Mouse (Mus musculus) thymus, adult 2 months (tissue): ENCODE data around the gene Auts2. TPM values are rescaled to one million over a fixed set of nuclear protein-coding genes. Genes with fewer than 3 reads are reported as not detected.

Experiments used
- DNase-seq: peaks from one replicate; pipeline ENCODE4 v3.0.0; 2021
- H3K27ac ChIP-seq: fragments of 200-500 bp; 2 replicates; pipeline ENCODE4 v1.5.1; 2012; ENCODE audit warnings: low read length, control low read depth; ENCODE audit not compliant: control insufficient read depth, insufficient read depth
- H3K27me3 ChIP-seq: fragments of 200-500 bp; 2 replicates; pipeline ENCODE4 v1.6.1; 2012; ENCODE audit warnings: mild to moderate bottlenecking, low read length, moderate library complexity, mixed read lengths; ENCODE audit not compliant: control insufficient read depth, insufficient read depth
- H3K36me3 ChIP-seq: fragments of 200-500 bp; 2 replicates; pipeline ENCODE4 v1.6.1; 2012; ENCODE audit warnings: mild to moderate bottlenecking, low read length, moderate library complexity; ENCODE audit not compliant: control insufficient read depth, insufficient read depth
- H3K4me1 ChIP-seq: fragments of 200-500 bp; replicated peaks from 2 replicates; pipeline ENCODE4 v1.6.1; 2012; ENCODE audit warnings: low read length; ENCODE audit not compliant: control insufficient read depth, insufficient read depth
- H3K4me3 ChIP-seq: fragments of 200-500 bp; 2 replicates; pipeline ENCODE4 v1.5.1; 2012; ENCODE audit warnings: mild to moderate bottlenecking, low read length, control low read depth, moderate library complexity; ENCODE audit not compliant: control insufficient read depth, insufficient read depth
- CTCF ChIP-seq: fragments of 200-500 bp; IDR thresholded peaks from 2 replicates; pipeline ENCODE4 v1.5.1; 2012; ENCODE audit warnings: mild to moderate bottlenecking, control low read depth, low read length, moderate library complexity, borderline replicate concordance; ENCODE audit not compliant: control insufficient read depth, poor library complexity, insufficient read depth; ENCODE audit errors: extremely low read depth
- POLR2A ChIP-seq: fragments of 200-500 bp; IDR thresholded peaks from 2 replicates; pipeline ENCODE4 v1.6.1; 2012; ENCODE audit warnings: mild to moderate bottlenecking, low read length, control low read depth, moderate library complexity; ENCODE audit not compliant: control insufficient read depth, poor library complexity, insufficient read depth; ENCODE audit errors: extremely low read depth
- WGBS: fragments of 180-500 bp; shearing (Covaris S2); methylation state at CpG from one replicate; pipeline ENCODE4 v1.1.7; 2018; 5-methylcytosine and 5-hydroxymethylcytosine counted together
- polyA plus RNA-seq: library from polyadenylated mRNA; depleted of rRNA; stranded (reverse); fragments of >200 nt; gene quantifications from 2 replicates; pipeline ENCODE4 v1.2.3, GENCODE M21; 2012

The Auts2 gene
- polyA plus RNA-seq, 1 experiment = 4.9 TPM

DNA sequence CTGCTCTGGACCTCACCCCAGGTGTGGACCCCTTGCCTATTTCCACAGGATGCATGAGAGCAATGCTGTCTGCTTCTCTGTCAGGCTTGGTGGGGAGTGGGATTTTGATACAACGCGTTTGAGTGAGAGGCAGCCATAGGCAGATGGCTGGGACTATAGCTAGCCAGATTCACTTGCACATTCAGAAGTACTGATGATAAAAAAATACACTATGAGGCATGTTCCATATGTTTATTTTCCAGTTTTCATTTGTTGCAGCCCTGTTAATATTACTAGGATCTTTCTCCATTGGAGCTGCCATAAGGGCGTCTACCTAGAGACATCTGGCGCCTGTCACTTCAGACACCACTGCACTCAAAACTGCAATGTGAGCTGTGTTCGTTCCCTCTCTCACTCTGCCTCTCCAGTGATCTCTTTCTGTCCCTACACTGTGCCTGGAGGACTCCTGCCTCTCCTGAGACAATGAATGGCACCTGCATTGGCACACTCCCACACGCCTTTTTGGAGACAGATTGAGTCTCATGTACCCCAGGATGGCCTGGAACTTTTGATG is 840.2 kb downstream of the Auts2 start:
- Histone ChIP-seq H3K36me3 (no peaks in the 10 kb centered on the region), H3K4me3 (no peak overlapping the region), H3K4me1 (no peaks in the 10 kb centered on the region), H3K27ac (no peak overlapping the region), H3K27me3 (no peaks in the 10 kb centered on the region)
- no peak for DNase-seq
- no peak for TF ChIP-seq CTCF
- TF ChIP-seq POLR2A = no peak
- WGBS = 90% methylated on average over 6 of the region's 6 CpGs

DNA sequence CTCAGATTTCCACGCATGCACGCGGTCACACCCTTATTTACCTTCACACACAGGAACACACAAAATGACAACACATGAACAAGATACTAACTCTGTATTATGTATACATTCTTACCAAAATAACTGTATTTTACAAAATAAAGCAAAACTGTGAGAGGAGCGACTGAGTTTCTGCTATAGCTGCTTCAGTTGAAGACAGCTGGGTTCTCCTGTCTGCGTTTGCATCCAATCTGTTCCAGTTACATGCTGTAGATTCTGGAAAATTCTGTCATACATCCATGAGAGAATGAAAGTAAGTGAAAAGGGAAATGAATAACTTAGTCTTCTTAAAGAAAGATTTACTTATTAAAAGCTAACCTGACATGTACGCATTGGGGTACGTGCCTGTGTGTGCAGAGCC is 844.2 kb downstream of the Auts2 start:
- no peak for TF ChIP-seq POLR2A
- no peak overlapping the region for H3K27ac ChIP-seq
- no peak for DNase-seq
- H3K36me3 ChIP-seq = no peaks in the 10 kb centered on the region
- no peaks in the 10 kb centered on the region for H3K27me3 ChIP-seq
- H3K4me3 ChIP-seq = no peak overlapping the region
- 97% methylated on average over 7 of the region's 7 CpGs for WGBS
- H3K4me1 ChIP-seq = no peaks in the 10 kb centered on the region

- H3K4me3 ChIP-seq = no peak overlapping the region
- DNase-seq = no peak
These were observed 852.4 kb downstream of the Auts2 start for GRCm38 (mm10) chr5:131690781-131691180.

DNA sequence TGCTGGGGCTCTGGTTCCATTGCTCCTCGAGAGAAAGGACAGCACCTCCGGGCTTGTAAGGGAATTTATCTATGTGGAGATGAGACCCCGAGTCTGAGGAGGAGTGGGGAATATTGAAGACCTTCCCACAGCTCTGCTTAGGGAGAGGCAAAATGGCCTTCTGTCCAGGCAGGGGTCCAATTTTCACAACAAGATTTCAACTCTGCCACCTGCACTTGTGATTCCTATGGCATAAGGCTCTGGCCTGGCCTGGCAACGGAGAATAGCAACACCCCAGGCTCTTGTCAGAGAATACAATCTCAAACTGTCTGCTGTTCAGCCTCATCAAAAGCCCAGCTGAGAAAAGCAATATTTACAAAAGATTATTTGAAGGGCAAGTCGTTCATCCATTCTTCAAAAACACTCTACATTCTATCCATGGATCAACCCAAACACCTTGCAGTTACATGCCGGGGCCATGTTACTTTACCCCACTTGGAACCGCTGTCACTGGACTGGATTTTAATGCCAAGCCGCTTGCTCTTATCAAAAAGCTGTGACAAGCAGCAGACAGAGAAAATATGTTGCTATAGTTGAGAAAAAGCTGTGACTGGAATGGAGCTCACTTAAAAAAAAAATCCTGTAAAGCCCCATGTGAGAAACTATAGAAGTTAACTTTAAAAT is 856.1 kb downstream of the Auts2 start:
- Histone ChIP-seq H3K36me3 (no peaks in the 10 kb centered on the region), H3K4me1 (no peaks in the 10 kb centered on the region), H3K27me3 (no peaks in the 10 kb centered on the region), H3K27ac (no peak overlapping the region), H3K4me3 (no peak overlapping the region)
- 86% methylated on average over 8 of the region's 8 CpGs for WGBS
- DNase-seq = no peak
- TF ChIP-seq CTCF = no peak
- TF ChIP-seq POLR2A = no peak

More at GRCm38 (mm10) chr5:131690781-131691180, 852.4 kb downstream of the Auts2 start:
- Histone ChIP-seq H3K4me1 (no peaks in the 10 kb centered on the region), H3K27me3 (no peaks in the 10 kb centered on the region), H3K27ac (no peak overlapping the region), H3K36me3 (no peaks in the 10 kb centered on the region)
- TF ChIP-seq CTCF (no peak), POLR2A (no peak)
- WGBS = 90% methylated on average over 1 of the region's 1 CpGs

DNA sequence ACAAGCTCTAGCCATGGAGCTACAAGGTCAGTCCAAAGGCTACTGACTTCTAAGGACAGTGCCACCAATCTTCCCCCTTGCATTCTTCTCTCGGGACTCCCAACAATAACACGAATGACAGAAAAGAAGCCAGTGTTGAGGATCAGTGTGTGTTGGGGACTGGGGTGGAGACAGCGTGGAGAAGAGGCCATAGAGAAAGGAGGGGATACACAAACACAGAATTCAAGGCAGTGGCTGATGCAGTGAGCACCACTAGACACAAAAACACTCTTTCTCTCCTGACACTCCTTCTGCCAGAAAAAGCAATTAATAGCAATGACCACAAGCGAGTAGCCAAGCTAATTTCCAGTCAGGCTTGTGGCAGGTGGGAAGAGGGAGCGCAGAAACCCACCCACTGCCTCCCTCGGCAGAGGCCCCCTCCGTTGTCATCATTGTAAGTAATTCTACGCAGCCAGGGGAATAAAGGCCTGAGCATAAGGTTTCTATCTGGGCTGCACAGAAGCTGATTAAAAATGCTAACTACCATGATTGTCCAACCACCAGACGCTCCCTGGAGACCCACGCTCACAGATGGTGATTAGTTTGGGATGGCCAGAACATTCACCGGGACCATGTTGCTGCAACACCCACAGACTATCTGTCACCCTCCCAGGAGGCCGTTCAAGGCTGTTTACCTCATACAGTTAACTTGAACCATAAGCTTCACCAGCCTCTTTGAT is 862.9 kb downstream of the Auts2 start:
- 89% methylated on average over 12 of the region's 12 CpGs for whole genome bisulfite sequencing
- TF ChIP-seq CTCF (no peak), POLR2A (no peak)
- no peak for DNase-seq
- Histone ChIP-seq H3K4me3 (no peak overlapping the region), H3K27ac (no peak overlapping the region), H3K4me1 (no peaks in the 10 kb centered on the region), H3K27me3 (no peaks in the 10 kb centered on the region), H3K36me3 (no peaks in the 10 kb centered on the region)

- 87% methylated on average over 1 of the region's 1 CpGs for WGBS
- no peak for DNase-seq
- no peaks in the 10 kb centered on the region for H3K27me3 ChIP-seq
- no peak overlapping the region for H3K27ac ChIP-seq
- H3K4me3 ChIP-seq = no peak overlapping the region
- H3K4me1 ChIP-seq = no peaks in the 10 kb centered on the region
- H3K36me3 ChIP-seq = no peaks in the 10 kb centered on the region
- no peak for TF ChIP-seq POLR2A
- no peak for TF ChIP-seq CTCF
These were observed 863.6 kb downstream of the Auts2 start for GRCm38 (mm10) chr5:131679523-131679922.
